In genomic region chr8:70605871-70606779, GRCm38 (mm10) we compare ENCODE assay signal across 8 mouse cellular contexts. TPM values are rescaled to one million over a fixed set of nuclear protein-coding genes. Genes with fewer than 3 reads are reported as not detected.
DNase-seq lines count a peak whose midpoint lies in the region; ATAC-seq and TF ChIP-seq lines count a peak whose summit lies in the region.

No protein-coding gene starts in this region.

- no peak for TF ChIP-seq CTCF in lung, embryonic 14.5 days (IDR thresholded peaks at IDR 0.05; ENCODE audit: low read depth)
- TF ChIP-seq CTCF in lung, adult 2 months (IDR thresholded peaks at IDR 0.05; ENCODE audit: insufficient read depth, low read length): no peak

- H3K27ac ChIP-seq in forebrain, embryonic 10.5 days: peak overlapping the region; percentile 40; the same call in 1 of the 2 replicates
- no peak overlapping the region for H3K27ac ChIP-seq in forebrain, embryonic 11.5 days (ENCODE audit: low read depth, low read length)
- H3K27ac ChIP-seq in lung, embryonic 14.5 days (ENCODE audit: low read depth): no peak overlapping the region
- H3K27ac ChIP-seq in limb, embryonic 10.5 days: peak overlapping the region; percentile 99
- H3K27ac ChIP-seq in neural tube, embryonic 14.5 days (ENCODE audit: low read depth, low read length): no peak overlapping the region

- no peak overlapping the region for H3K9ac ChIP-seq in forebrain, embryonic 11.5 days (ENCODE audit: low read length)
- no peak overlapping the region for H3K9ac ChIP-seq in lung, embryonic 14.5 days
- H3K9ac ChIP-seq in neural tube, embryonic 14.5 days (replicated peaks; ENCODE audit: low read depth, low read length): no peak overlapping the region

- intact Hi-C loops in left cerebral cortex, postnatal 10 days (cut with DNase I): no loop called here

- H3K9me3 ChIP-seq in forebrain, embryonic 10.5 days: peaks cover 8% of the 10 kb centered on the region; the same call in 1 of the 2 replicates
- H3K9me3 ChIP-seq in forebrain, embryonic 11.5 days (ENCODE audit: control insufficient read depth, low read length): no peaks in the 10 kb centered on the region; the same call in 1 of the 2 replicates
- no peaks in the 10 kb centered on the region for H3K9me3 ChIP-seq in lung, embryonic 14.5 days (ENCODE audit: low read depth, low read length)
- peaks cover 2% of the 10 kb centered on the region for H3K9me3 ChIP-seq in limb, embryonic 10.5 days (replicated peaks)
- no peaks in the 10 kb centered on the region for H3K9me3 ChIP-seq in neural tube, embryonic 14.5 days (ENCODE audit: control insufficient read depth, low read length)

- 87% methylated on average over 9 of the region's 9 CpGs for WGBS in forebrain, embryonic 10.5 days
- WGBS in forebrain, embryonic 11.5 days: 89% methylated on average over 9 of the region's 9 CpGs
- 84% methylated on average over 9 of the region's 9 CpGs for WGBS in lung, embryonic 14.5 days
- 77% methylated on average over 9 of the region's 9 CpGs for WGBS in lung, adult 2 months
- 87% methylated on average over 9 of the region's 9 CpGs for whole genome bisulfite sequencing in limb, embryonic 10.5 days
- 95% methylated on average over 9 of the region's 9 CpGs for WGBS in neural tube, embryonic 14.5 days

- peak overlapping the region; percentile 69 for H3K4me3 ChIP-seq in forebrain, embryonic 10.5 days
- H3K4me3 ChIP-seq in forebrain, embryonic 11.5 days (ENCODE audit: low read depth, low read length): no peak overlapping the region
- H3K4me3 ChIP-seq in lung, embryonic 14.5 days (ENCODE audit: low read depth, low read length): peak overlapping the region; percentile 83; the same call in 1 of the 2 replicates
- H3K4me3 ChIP-seq in lung, adult 2 months (replicated peaks; ENCODE audit: extremely low read depth, low read depth, low read length): no peak overlapping the region
- peak overlapping the region; percentile 87 for H3K4me3 ChIP-seq in limb, embryonic 10.5 days
- H3K4me3 ChIP-seq in neural tube, embryonic 14.5 days (ENCODE audit: low read depth, low read length): no peak overlapping the region

- DNase-seq in forebrain, embryonic 10.5 days (ENCODE audit: extremely low spot score, low spot score): no peak
- no peak for DNase-seq in forebrain, embryonic 11.5 days (ENCODE audit: low spot score)
- DNase-seq in lung, embryonic 14.5 days: no peak
- DNase-seq in lung, adult 2 months: no peak
- DNase-seq in limb, embryonic 10.5 days (ENCODE audit: low spot score): no peak
- no peak for DNase-seq in retina, embryonic 14.5 days (ENCODE audit: low spot score)
- DNase-seq in left cerebral cortex, postnatal 10 days (ENCODE audit: extremely low spot score in 1 of 2, low spot score in 2 of 2): no peak

- peaks cover 16% of the 10 kb centered on the region for H3K27me3 ChIP-seq in forebrain, embryonic 10.5 days (ENCODE audit: poor library complexity, severe bottlenecking)
- peaks cover 4% of the 10 kb centered on the region; the same call in 1 of the 2 replicates for H3K27me3 ChIP-seq in forebrain, embryonic 11.5 days (ENCODE audit: control insufficient read depth, insufficient read depth, low read length)
- no peaks in the 10 kb centered on the region for H3K27me3 ChIP-seq in lung, embryonic 14.5 days (ENCODE audit: insufficient read depth, low read length)
- no peaks in the 10 kb centered on the region for H3K27me3 ChIP-seq in limb, embryonic 10.5 days (ENCODE audit: low read depth, poor library complexity, severe bottlenecking)
- no peaks in the 10 kb centered on the region for H3K27me3 ChIP-seq in neural tube, embryonic 14.5 days (ENCODE audit: control insufficient read depth, insufficient read depth, low read length)

- H3K4me1 ChIP-seq in forebrain, embryonic 10.5 days: peaks cover 82% of the 10 kb centered on the region
- H3K4me1 ChIP-seq in forebrain, embryonic 11.5 days (replicated peaks; ENCODE audit: control insufficient read depth, insufficient read depth, low read length): peaks cover 25% of the 10 kb centered on the region
- H3K4me1 ChIP-seq in lung, embryonic 14.5 days (ENCODE audit: insufficient read depth): peaks cover 18% of the 10 kb centered on the region; the same call in 1 of the 2 replicates
- peaks cover 20% of the 10 kb centered on the region for H3K4me1 ChIP-seq in lung, adult 2 months (ENCODE audit: control insufficient read depth, insufficient read depth, low read length)
- H3K4me1 ChIP-seq in limb, embryonic 10.5 days: peaks cover 77% of the 10 kb centered on the region
- peaks cover 32% of the 10 kb centered on the region for H3K4me1 ChIP-seq in neural tube, embryonic 14.5 days (ENCODE audit: control insufficient read depth, insufficient read depth, low read length)

- H3K4me2 ChIP-seq in forebrain, embryonic 11.5 days (ENCODE audit: low read depth, low read length, severe bottlenecking): no peak overlapping the region
- peak overlapping the region; percentile 12; the same call in 1 of the 2 replicates for H3K4me2 ChIP-seq in lung, embryonic 14.5 days
- peak overlapping the region; percentile 86; the same call in 1 of the 2 replicates for H3K4me2 ChIP-seq in neural tube, embryonic 14.5 days (ENCODE audit: low read depth, low read length)

- no peak for ATAC-seq in forebrain, embryonic 11.5 days (replicated peaks; ENCODE audit: low FRiP score)
- ATAC-seq in lung, embryonic 14.5 days (ENCODE audit: insufficient read depth): no peak
- ATAC-seq in neural tube, embryonic 14.5 days (ENCODE audit: low read depth): no peak

- TF ChIP-seq POLR2A in lung, adult 2 months (IDR thresholded peaks at IDR 0.05; ENCODE audit: borderline replicate concordance, extremely low read depth, low read depth, low read length): no peak

- peaks cover 28% of the 10 kb centered on the region for H3K36me3 ChIP-seq in forebrain, embryonic 10.5 days (replicated peaks)
- no peaks in the 10 kb centered on the region for H3K36me3 ChIP-seq in forebrain, embryonic 11.5 days (ENCODE audit: control insufficient read depth, insufficient read depth, low read length)
- H3K36me3 ChIP-seq in lung, embryonic 14.5 days (ENCODE audit: insufficient read depth): peaks cover 10% of the 10 kb centered on the region; the same call in 1 of the 2 replicates
- H3K36me3 ChIP-seq in limb, embryonic 10.5 days: peaks cover 52% of the 10 kb centered on the region
- H3K36me3 ChIP-seq in neural tube, embryonic 14.5 days (ENCODE audit: control insufficient read depth, insufficient read depth, low read length): no peaks in the 10 kb centered on the region

RNA-seq across cellular contexts. Expression of gene Ssbp4, which starts 2.5 kb away (rescaled TPM):
- 74.4 and 84.1 TPM in 2 replicates for polyA plus RNA-seq in forebrain, embryonic 10.5 days (2016; fragmentation: Nextera tagmentation; extraction: Ambion mirVana)
- polyA plus RNA-seq in forebrain, embryonic 11.5 days (2014; fragmentation: Nextera tagmentation; extraction: Ambion mirVana): 113 and 127 TPM in 2 replicates
- 127 and 143 TPM in 2 replicates for polyA plus RNA-seq in lung, embryonic 14.5 days (2014; fragmentation: Nextera tagmentation; extraction: Ambion mirVana)
- 228 and 351 TPM in 2 replicates for polyA plus RNA-seq in lung, adult 2 months (2012; rRNA removed)
- 164 and 182 TPM in 2 replicates for polyA plus RNA-seq in limb, embryonic 10.5 days (2016; fragmentation: Nextera tagmentation; extraction: Ambion mirVana)
- polyA plus RNA-seq in neural tube, embryonic 14.5 days (2014; fragmentation: Nextera tagmentation; extraction: Ambion mirVana): 163 and 240 TPM in 2 replicates
- 100 to 1,000 TPM; 236 to 250 TPM for total RNA-seq in left cerebral cortex, postnatal 10 days (2021)

RNA-seq across cellular contexts. Expression of gene Lrrc25, which starts 9.8 kb away (rescaled TPM):
- 0.49 and 0.87 TPM in 2 replicates for polyA plus RNA-seq in forebrain, embryonic 10.5 days (2016; fragmentation: Nextera tagmentation; extraction: Ambion mirVana)
- polyA plus RNA-seq in forebrain, embryonic 11.5 days (2014; fragmentation: Nextera tagmentation; extraction: Ambion mirVana): 1.2 and 1.4 TPM in 2 replicates
- polyA plus RNA-seq in lung, embryonic 14.5 days (2014; fragmentation: Nextera tagmentation; extraction: Ambion mirVana): 1.9 TPM in 2 replicates
- 10.4 and 10.5 TPM in 2 replicates for polyA plus RNA-seq in lung, adult 2 months (2012; rRNA removed)
- 0.38 and 0.64 TPM in 2 replicates for polyA plus RNA-seq in limb, embryonic 10.5 days (2016; fragmentation: Nextera tagmentation; extraction: Ambion mirVana)
- 0.20 and 1.8 TPM in 2 replicates for polyA plus RNA-seq in neural tube, embryonic 14.5 days (2014; fragmentation: Nextera tagmentation; extraction: Ambion mirVana)
- total RNA-seq in left cerebral cortex, postnatal 10 days (2021): 1 to 10 TPM in 1 of 2 experiments, under 1 TPM in 1; 0.94 to 1.1 TPM

RNA-seq across cellular contexts. Expression of gene Isyna1, which starts 12.0 kb away (rescaled TPM):
- 166 and 170 TPM in 2 replicates for polyA plus RNA-seq in forebrain, embryonic 10.5 days (2016; fragmentation: Nextera tagmentation; extraction: Ambion mirVana)
- 98.1 and 109 TPM in 2 replicates for polyA plus RNA-seq in forebrain, embryonic 11.5 days (2014; fragmentation: Nextera tagmentation; extraction: Ambion mirVana)
- 91.6 and 107 TPM in 2 replicates for polyA plus RNA-seq in lung, embryonic 14.5 days (2014; fragmentation: Nextera tagmentation; extraction: Ambion mirVana)
- 102 and 112 TPM in 2 replicates for polyA plus RNA-seq in lung, adult 2 months (2012; rRNA removed)
- 214 and 225 TPM in 2 replicates for polyA plus RNA-seq in limb, embryonic 10.5 days (2016; fragmentation: Nextera tagmentation; extraction: Ambion mirVana)
- polyA plus RNA-seq in neural tube, embryonic 14.5 days (2014; fragmentation: Nextera tagmentation; extraction: Ambion mirVana): 65.5 and 73.3 TPM in 2 replicates
- total RNA-seq in left cerebral cortex, postnatal 10 days (2021): 10 to 100 TPM; 46.6 to 53.2 TPM

RNA-seq across cellular contexts. Expression of gene Gdf15, which starts 26.1 kb away (rescaled TPM):
- not detected in 2 replicates for polyA plus RNA-seq in forebrain, embryonic 10.5 days (2016; fragmentation: Nextera tagmentation; extraction: Ambion mirVana)
- not detected in 2 replicates for polyA plus RNA-seq in forebrain, embryonic 11.5 days (2014; fragmentation: Nextera tagmentation; extraction: Ambion mirVana)
- polyA plus RNA-seq in lung, embryonic 14.5 days (2014; fragmentation: Nextera tagmentation; extraction: Ambion mirVana): 0.12 and 0.22 TPM in 2 replicates
- polyA plus RNA-seq in lung, adult 2 months (2012; rRNA removed): 5.4 and 6.6 TPM in 2 replicates
- not detected in 2 replicates for polyA plus RNA-seq in limb, embryonic 10.5 days (2016; fragmentation: Nextera tagmentation; extraction: Ambion mirVana)
- polyA plus RNA-seq in neural tube, embryonic 14.5 days (2014; fragmentation: Nextera tagmentation; extraction: Ambion mirVana): 0.54 TPM in 1 of 2 replicates, not detected in the other
- total RNA-seq in left cerebral cortex, postnatal 10 days (2021): not detected

RNA-seq across cellular contexts. Expression of gene Pgpep1, which starts 54.1 kb away (rescaled TPM):
- polyA plus RNA-seq in forebrain, embryonic 10.5 days (2016; fragmentation: Nextera tagmentation; extraction: Ambion mirVana): 40.5 and 49.3 TPM in 2 replicates
- 70.9 and 73.8 TPM in 2 replicates for polyA plus RNA-seq in forebrain, embryonic 11.5 days (2014; fragmentation: Nextera tagmentation; extraction: Ambion mirVana)
- 46.6 and 48.2 TPM in 2 replicates for polyA plus RNA-seq in lung, embryonic 14.5 days (2014; fragmentation: Nextera tagmentation; extraction: Ambion mirVana)
- 32.2 and 33.7 TPM in 2 replicates for polyA plus RNA-seq in lung, adult 2 months (2012; rRNA removed)
- polyA plus RNA-seq in limb, embryonic 10.5 days (2016; fragmentation: Nextera tagmentation; extraction: Ambion mirVana): 44.7 and 45.0 TPM in 2 replicates
- polyA plus RNA-seq in neural tube, embryonic 14.5 days (2014; fragmentation: Nextera tagmentation; extraction: Ambion mirVana): 74.5 and 85.2 TPM in 2 replicates
- total RNA-seq in left cerebral cortex, postnatal 10 days (2021): 10 to 100 TPM; 11.5 to 15.9 TPM

Comparison
In these comparisons a context has a peak if more than half of its experiments do, and no peak if none do; other contexts are left out.
1. H3K27ac ChIP-seq: peak in forebrain, embryonic 10.5 days (single experiment) and limb, embryonic 10.5 days (single experiment); none in forebrain, embryonic 11.5 days (single experiment), lung, embryonic 14.5 days (single experiment) and neural tube, embryonic 14.5 days (single experiment).
2. H3K4me3 ChIP-seq: peak in forebrain, embryonic 10.5 days (single experiment), lung, embryonic 14.5 days (single experiment) and limb, embryonic 10.5 days (single experiment); none in forebrain, embryonic 11.5 days (single experiment), lung, adult 2 months (single experiment) and neural tube, embryonic 14.5 days (single experiment).